In the genomic region with DNA sequence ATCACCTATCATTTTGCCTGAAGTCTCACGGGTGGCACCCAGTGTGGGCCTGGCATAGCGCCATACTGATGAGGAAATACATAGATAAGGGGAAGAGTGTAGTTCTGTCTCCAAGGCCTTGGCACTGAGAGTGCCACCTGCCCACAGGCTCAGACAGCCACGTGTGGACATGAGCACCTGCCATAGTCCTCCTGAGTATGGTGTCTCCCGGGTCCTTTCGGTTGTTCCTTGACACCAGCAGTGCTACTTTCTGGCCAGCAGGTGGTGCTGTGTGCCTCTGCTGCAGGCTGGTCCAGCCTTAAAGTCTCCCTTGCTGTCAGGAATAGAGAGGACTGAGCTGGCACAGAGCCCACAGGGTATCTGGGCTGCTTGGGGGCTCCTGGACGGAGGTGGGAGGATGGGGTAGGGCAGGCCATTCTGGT, we compare ENCODE assay signal across 8 mouse cellular contexts. TPM values are rescaled to one million over a fixed set of nuclear protein-coding genes. Genes with fewer than 3 reads are reported as not detected.
DNase-seq lines count a peak whose midpoint lies in the region; ATAC-seq lines count a peak whose summit lies in the region.

No protein-coding gene starts in this region.

- no peak overlapping the region for H3K4me3 ChIP-seq in hindbrain, embryonic 11.5 days (ENCODE audit: low read depth, low read length)

- no peaks in the 10 kb centered on the region for H3K27me3 ChIP-seq in hindbrain, embryonic 11.5 days (ENCODE audit: control insufficient read depth, insufficient read depth, low read length)

- no peak overlapping the region for H3K9ac ChIP-seq in hindbrain, embryonic 11.5 days (ENCODE audit: low read depth, low read length)

- no peak overlapping the region for H3K4me2 ChIP-seq in hindbrain, embryonic 11.5 days (replicated peaks; ENCODE audit: low read depth, low read length)

- H3K4me1 ChIP-seq in hindbrain, embryonic 11.5 days (replicated peaks; ENCODE audit: control insufficient read depth, insufficient read depth, low read length): 0 out of 2 replicates have a peak, but pooled peaks cover 13% of the 10 kb centered on the region

- peak; percentile 79 for ATAC-seq in hindbrain, embryonic 11.5 days (ENCODE audit: low FRiP score)

- no peaks in the 10 kb centered on the region for H3K36me3 ChIP-seq in hindbrain, embryonic 11.5 days (ENCODE audit: control insufficient read depth, insufficient read depth, low read length)

- no peak overlapping the region for H3K27ac ChIP-seq in hindbrain, embryonic 11.5 days (ENCODE audit: low read depth, low read length)

- peak; percentile 90 for DNase-seq in MN1 (ENCODE audit: low spot score)
- DNase-seq in cerebellum, adult 9-11 months: peak; percentile 83
- peak; percentile 22 to 87 for DNase-seq in frontal cortex, adult 2 months (ENCODE audit: extremely low spot score in 1 of 2, low spot score in 1 of 2)
- DNase-seq in hindbrain, embryonic 11.5 days (ENCODE audit: low spot score): peak; percentile 92
- peak; percentile 85 for DNase-seq in layer of hippocampus, postnatal 10 days (ENCODE audit: low spot score in 2 of 2)
- peak; percentile 87 for DNase-seq in lung, postnatal 10 days
- peak; percentile 81 for DNase-seq in ovary, postnatal 14 days (ENCODE audit: low spot score)
- DNase-seq in thymus, postnatal 14 days: peak; percentile 81

- H3K9me3 ChIP-seq in hindbrain, embryonic 11.5 days (ENCODE audit: control insufficient read depth, low read length): no peaks in the 10 kb centered on the region

- WGBS in hindbrain, embryonic 11.5 days: 18% methylated on average over 6 of the region's 6 CpGs

RNA-seq across cellular contexts. Expression of gene Fgd2, which starts 36.1 kb away (rescaled TPM):
- 11.0 and 14.7 TPM in 2 replicates for polyA plus RNA-seq in frontal cortex, adult 2 months (2012; rRNA removed)
- 2.7 and 4.2 TPM in 2 replicates for polyA plus RNA-seq in hindbrain, embryonic 11.5 days (2014; fragmentation: Nextera tagmentation; extraction: Ambion mirVana)
- total RNA-seq in layer of hippocampus, postnatal 10 days (2021): 10 to 100 TPM in 1 of 2 experiments, 1 to 10 TPM in 1; 7.8 to 13.0 TPM

RNA-seq across cellular contexts. Expression of gene Mtch1, which starts 49.1 kb away (rescaled TPM):
- polyA plus RNA-seq in frontal cortex, adult 2 months (2012; rRNA removed): 548 and 552 TPM in 2 replicates
- polyA plus RNA-seq in hindbrain, embryonic 11.5 days (2014; fragmentation: Nextera tagmentation; extraction: Ambion mirVana): 356 and 425 TPM in 2 replicates
- 100 to 1,000 TPM; 505 to 511 TPM for total RNA-seq in layer of hippocampus, postnatal 10 days (2021)
